In the genomic region with DNA sequence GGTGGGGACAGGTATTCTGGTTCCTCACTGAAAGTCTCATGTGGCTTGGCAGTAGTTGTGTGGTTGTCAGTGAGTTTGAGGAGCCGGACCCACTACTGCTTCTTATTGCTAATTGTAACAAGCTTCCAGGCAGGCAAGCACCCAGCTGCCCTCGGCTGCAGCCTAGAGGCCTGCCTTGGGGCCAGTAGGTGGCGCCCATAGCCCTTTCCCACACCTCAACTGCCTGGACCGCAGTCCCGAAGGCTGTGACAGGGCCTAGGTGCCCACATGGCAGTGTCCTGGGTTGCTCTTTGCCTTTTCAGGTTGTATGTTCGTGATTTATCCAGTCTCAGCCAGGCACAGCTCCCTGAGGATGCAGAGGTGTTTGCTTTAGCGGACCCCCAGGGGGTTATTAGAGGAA, we compare ENCODE assay signal across 8 mouse cellular contexts. TPM values are rescaled to one million over a fixed set of nuclear protein-coding genes. Genes with fewer than 3 reads are reported as not detected.
DNase-seq lines count a peak whose midpoint lies in the region; ATAC-seq and TF ChIP-seq lines count a peak whose summit lies in the region.

No protein-coding gene starts in this region.

- H3K9ac ChIP-seq in forebrain, embryonic 11.5 days (ENCODE audit: low read length) = no peak overlapping the region
- H3K9ac ChIP-seq in heart, embryonic 15.5 days = no peak overlapping the region
- no peak overlapping the region for H3K9ac ChIP-seq in liver, embryonic 12.5 days
- no peak overlapping the region for H3K9ac ChIP-seq in stomach, embryonic 14.5 days (replicated peaks; ENCODE audit: low read depth, low read length)

- no peak overlapping the region for H3K4me2 ChIP-seq in forebrain, embryonic 11.5 days (ENCODE audit: low read depth, low read length, severe bottlenecking)
- no peak overlapping the region for H3K4me2 ChIP-seq in heart, embryonic 15.5 days
- H3K4me2 ChIP-seq in liver, embryonic 12.5 days = no peak overlapping the region
- H3K4me2 ChIP-seq in stomach, embryonic 14.5 days (replicated peaks; ENCODE audit: low read depth, low read length) = no peak overlapping the region

- peak; percentile 88 for TF ChIP-seq CTCF in brain, embryonic 14.5 days (IDR thresholded peaks at IDR 0.05; ENCODE audit: borderline replicate concordance, extremely low read depth, insufficient read depth, insufficient read length)

- DNase-seq in B cell, adult 2 months = peak; percentile 69 to 70
- DNase-seq in brain, embryonic 14.5 days (ENCODE audit: low read depth) = peak; percentile 77
- peak; percentile 85 for DNase-seq in forebrain, embryonic 11.5 days (ENCODE audit: low spot score)
- DNase-seq in kidney, postnatal 10 days = peak; percentile 90
- peak; percentile 69 for DNase-seq in neural tube, embryonic 10.5 days (ENCODE audit: extremely low spot score, low spot score)

- H3K4me1 ChIP-seq in forebrain, embryonic 11.5 days (replicated peaks; ENCODE audit: control insufficient read depth, insufficient read depth, low read length) = peaks cover 26% of the 10 kb centered on the region; the same call in 1 of the 2 replicates
- peaks cover 33% of the 10 kb centered on the region for H3K4me1 ChIP-seq in heart, embryonic 15.5 days (replicated peaks)
- peaks cover 43% of the 10 kb centered on the region for H3K4me1 ChIP-seq in liver, embryonic 12.5 days
- H3K4me1 ChIP-seq in stomach, embryonic 14.5 days (ENCODE audit: control insufficient read depth, insufficient read depth, low read length) = peaks cover 11% of the 10 kb centered on the region; the same call in 1 of the 2 replicates

- no peaks in the 10 kb centered on the region for H3K27me3 ChIP-seq in forebrain, embryonic 11.5 days (ENCODE audit: control insufficient read depth, insufficient read depth, low read length)
- H3K27me3 ChIP-seq in heart, embryonic 15.5 days = no peaks in the 10 kb centered on the region
- no peaks in the 10 kb centered on the region for H3K27me3 ChIP-seq in liver, embryonic 12.5 days (replicated peaks)
- H3K27me3 ChIP-seq in stomach, embryonic 14.5 days (ENCODE audit: control insufficient read depth, insufficient read depth, low read length) = no peaks in the 10 kb centered on the region

- no peak overlapping the region for H3K27ac ChIP-seq in forebrain, embryonic 11.5 days (ENCODE audit: low read depth, low read length)
- H3K27ac ChIP-seq in heart, embryonic 15.5 days = no peak overlapping the region
- H3K27ac ChIP-seq in liver, embryonic 12.5 days = no peak overlapping the region
- no peak overlapping the region for H3K27ac ChIP-seq in stomach, embryonic 14.5 days (ENCODE audit: low read length)

- TF ChIP-seq POLR2A in brain, embryonic 14.5 days (IDR thresholded peaks at IDR 0.05; ENCODE audit: borderline replicate concordance, extremely low read depth, insufficient read depth, insufficient read length, poor library complexity, severe bottlenecking) = no peak

- 12% methylated on average over 7 of the region's 7 CpGs for WGBS in forebrain, embryonic 11.5 days
- 14% methylated on average over 7 of the region's 7 CpGs for WGBS in heart, embryonic 15.5 days
- 16% methylated on average over 7 of the region's 7 CpGs for WGBS in liver, embryonic 12.5 days (ENCODE audit: insufficient replicate concordance)
- WGBS in stomach, embryonic 14.5 days = 17% methylated on average over 7 of the region's 7 CpGs

- no peaks in the 10 kb centered on the region for H3K36me3 ChIP-seq in forebrain, embryonic 11.5 days (ENCODE audit: control insufficient read depth, insufficient read depth, low read length)
- H3K36me3 ChIP-seq in heart, embryonic 15.5 days = no peaks in the 10 kb centered on the region
- H3K36me3 ChIP-seq in liver, embryonic 12.5 days = no peaks in the 10 kb centered on the region
- H3K36me3 ChIP-seq in stomach, embryonic 14.5 days (ENCODE audit: control insufficient read depth, insufficient read depth, low read length) = no peaks in the 10 kb centered on the region

- no peak overlapping the region for H3K4me3 ChIP-seq in forebrain, embryonic 11.5 days (ENCODE audit: low read depth, low read length)
- H3K4me3 ChIP-seq in heart, embryonic 15.5 days = no peak overlapping the region
- no peak overlapping the region for H3K4me3 ChIP-seq in liver, embryonic 12.5 days
- H3K4me3 ChIP-seq in stomach, embryonic 14.5 days (ENCODE audit: low read depth, low read length) = no peak overlapping the region

- peak; percentile 76 for ATAC-seq in forebrain, embryonic 11.5 days (replicated peaks; ENCODE audit: low FRiP score)
- peak; percentile 82 for ATAC-seq in heart, embryonic 15.5 days (replicated peaks; ENCODE audit: insufficient number of reproducible peaks, insufficient read depth, low FRiP score, low read depth)
- ATAC-seq in liver, embryonic 12.5 days = peak; percentile 78
- peak; percentile 86; the same call in 1 of the 2 replicates for ATAC-seq in stomach, embryonic 14.5 days (ENCODE audit: insufficient number of reproducible peaks, insufficient read depth, low FRiP score, low read depth)

- H3K9me3 ChIP-seq in forebrain, embryonic 11.5 days (ENCODE audit: control insufficient read depth, low read length) = no peaks in the 10 kb centered on the region
- H3K9me3 ChIP-seq in heart, embryonic 15.5 days (replicated peaks) = no peaks in the 10 kb centered on the region
- H3K9me3 ChIP-seq in liver, embryonic 12.5 days (replicated peaks) = no peaks in the 10 kb centered on the region
- no peaks in the 10 kb centered on the region for H3K9me3 ChIP-seq in stomach, embryonic 14.5 days (ENCODE audit: control insufficient read depth, low read depth, low read length)

RNA-seq across cellular contexts. Expression of a gene that starts 16.2 kb away (rescaled TPM):
- polyA plus RNA-seq in brain, embryonic 14.5 days (2012; rRNA removed) = 20.1 and 25.4 TPM in 2 replicates
- 43.5 and 47.5 TPM in 2 replicates for polyA plus RNA-seq in forebrain, embryonic 11.5 days (2014; fragmentation: Nextera tagmentation; extraction: Ambion mirVana)
- 43.8 and 54.9 TPM in 2 replicates for polyA plus RNA-seq in heart, embryonic 15.5 days (2015; fragmentation: Nextera tagmentation; extraction: Ambion mirVana)
- 31.9 and 34.6 TPM in 2 replicates for polyA plus RNA-seq in liver, embryonic 12.5 days (2016; fragmentation: Nextera tagmentation; extraction: Ambion mirVana)
- 44.9 and 52.5 TPM in 2 replicates for polyA plus RNA-seq in stomach, embryonic 14.5 days (2014; fragmentation: Nextera tagmentation; extraction: Ambion mirVana)
